Mouse (Mus musculus) kidney, adult 2 months (tissue): ENCODE measurements around the gene Colgalt1.

Source experiments
- CTCF ChIP-seq: fragments of 200-500 bp; conservative IDR thresholded peaks from 2 replicates; pipeline ENCODE4 v1.5.1; 2011; ENCODE audit warnings: low read depth, mild to moderate bottlenecking, control low read depth, low read length, moderate library complexity, mixed read lengths; ENCODE audit not compliant: insufficient read depth, insufficient read length
- POLR2A ChIP-seq: fragments of 200-500 bp; IDR thresholded peaks from one replicate; pipeline ENCODE4 v1.6.1; 2011; ENCODE audit warnings: low read depth, low read length, control low read depth

GRCm38 (mm10) chr8:71659751-71660150 lies 49.0 kb downstream of the Colgalt1 start:
- TF ChIP-seq POLR2A (no peak), CTCF (no peak)
